Mouse (Mus musculus) embryo, embryonic 10.5 days (tissue): ENCODE data around the gene Cntf.

Source experiments
- DNase-seq: peaks from one replicate; pipeline ENCODE4 v3.0.0-alpha.2; 2015; ENCODE audit warnings: low spot score

Gene Cntf

DNA sequence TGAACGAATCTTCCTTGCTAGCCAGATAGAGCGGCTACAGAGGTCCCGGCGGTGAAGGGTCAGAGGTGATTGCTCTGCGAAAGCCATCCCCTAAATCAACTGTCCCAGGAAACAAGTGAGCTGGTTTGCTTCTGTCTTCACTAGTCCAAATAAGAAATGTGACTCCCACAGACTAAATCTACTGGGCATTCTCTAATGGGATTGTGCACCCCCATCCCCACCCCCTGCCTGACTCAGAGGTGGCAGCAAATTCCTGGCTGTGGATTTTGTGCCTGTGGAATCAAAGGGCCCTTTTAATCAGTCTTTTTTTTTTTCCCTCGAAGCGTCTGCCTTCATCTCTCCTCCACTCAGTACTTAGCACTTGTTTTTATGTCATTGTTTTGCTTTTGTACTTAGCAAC lies at the start of gene Cntf:
Gene Cntf, minus strand, starts transcription at position 325 of the 400 bp plus-strand sequence.
- peak; percentile 24 for DNase-seq

DNA sequence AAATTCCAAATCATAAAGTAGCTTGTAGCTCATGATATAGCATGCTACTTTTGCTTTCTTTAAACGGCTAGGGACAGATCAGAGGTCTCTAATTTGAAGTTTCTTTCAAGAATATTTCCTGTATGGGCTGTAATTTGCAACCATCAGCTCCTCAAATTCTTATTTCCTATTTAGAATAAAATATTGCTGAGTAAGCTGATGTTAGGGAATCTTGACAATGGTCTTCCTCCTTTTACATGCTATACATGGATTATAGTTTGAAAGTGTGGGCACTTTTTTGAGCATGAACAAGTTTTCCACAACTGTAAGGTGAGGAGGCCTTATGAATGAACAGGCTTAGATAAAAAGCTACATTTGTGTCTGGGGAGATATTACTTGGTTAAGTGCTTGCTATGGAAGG lies 48.5 kb upstream of the Cntf start:
- no peak for DNase-seq

DNA sequence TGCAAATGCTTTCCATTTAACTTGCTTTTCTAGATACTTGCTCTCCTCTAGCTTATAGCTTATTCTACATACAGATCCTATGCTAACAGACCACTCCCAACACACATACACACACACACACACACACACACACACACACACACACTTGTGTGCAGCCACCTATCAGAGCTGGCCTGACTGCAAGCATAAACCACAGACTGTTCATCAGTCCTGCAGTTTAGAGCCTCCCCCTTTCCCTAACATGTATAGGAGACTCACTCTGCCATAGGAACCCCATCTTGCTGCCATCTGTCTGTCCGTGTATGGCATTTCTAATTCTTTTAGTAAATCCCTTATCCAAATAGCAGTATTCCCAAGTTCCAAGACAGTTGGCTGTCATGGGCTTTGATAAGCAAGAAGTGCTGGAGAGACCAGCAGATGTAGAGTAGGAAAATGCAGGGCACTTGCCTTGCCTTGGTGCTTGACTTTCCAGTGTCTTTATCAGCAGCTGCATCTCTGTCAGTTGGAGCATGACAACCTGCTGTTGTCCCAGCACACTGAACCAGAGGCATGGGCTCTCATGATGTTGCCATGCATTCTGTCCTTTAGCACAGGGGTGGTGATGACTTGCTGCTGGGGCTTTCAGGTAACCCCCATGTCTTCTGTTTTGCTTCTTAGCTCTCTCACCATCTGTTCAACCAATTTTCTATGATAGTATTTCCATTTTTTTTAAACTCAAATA lies 47.4 kb upstream of the Cntf start:
- DNase-seq = no peak

DNA sequence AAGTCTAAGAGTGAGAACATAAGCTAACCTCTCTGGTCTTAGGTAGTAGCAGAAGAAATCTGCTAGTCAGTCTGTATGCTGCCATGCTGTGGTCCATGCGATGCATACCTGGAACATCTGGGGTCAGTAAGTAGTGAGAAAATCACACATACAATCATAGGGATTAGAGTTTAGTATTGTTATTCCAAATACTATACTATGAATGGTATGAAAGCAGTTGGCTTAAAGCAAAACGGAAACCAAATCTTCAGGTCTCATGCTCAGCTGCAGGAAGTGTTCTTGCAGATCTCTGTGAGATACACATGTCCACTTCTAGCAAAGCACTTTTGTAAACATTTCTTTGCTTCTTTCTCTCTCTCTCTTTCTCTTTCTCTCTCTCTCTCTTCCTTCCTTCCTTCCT lies 40.8 kb upstream of the Cntf start:
- DNase-seq = no peak

DNA sequence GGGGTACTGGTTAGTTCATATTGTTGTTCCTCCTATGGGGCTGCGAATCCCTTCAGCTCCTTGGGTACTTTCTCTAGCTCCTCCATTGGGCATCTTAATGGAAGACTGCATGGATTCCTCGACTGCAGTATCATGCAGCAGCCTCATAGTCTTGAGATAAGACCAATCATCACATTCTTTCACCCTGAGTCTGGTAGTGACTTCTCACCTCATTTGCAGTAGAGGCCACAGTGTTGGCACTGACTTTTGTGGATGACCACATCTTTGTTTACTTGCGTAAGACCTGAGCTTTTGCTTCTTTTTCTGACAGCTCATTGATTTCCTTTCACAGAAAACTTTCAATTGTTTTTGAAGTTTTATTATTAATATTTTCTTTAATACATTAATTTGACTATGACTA lies 40.3 kb upstream of the Cntf start:
- no peak for DNase-seq

DNA sequence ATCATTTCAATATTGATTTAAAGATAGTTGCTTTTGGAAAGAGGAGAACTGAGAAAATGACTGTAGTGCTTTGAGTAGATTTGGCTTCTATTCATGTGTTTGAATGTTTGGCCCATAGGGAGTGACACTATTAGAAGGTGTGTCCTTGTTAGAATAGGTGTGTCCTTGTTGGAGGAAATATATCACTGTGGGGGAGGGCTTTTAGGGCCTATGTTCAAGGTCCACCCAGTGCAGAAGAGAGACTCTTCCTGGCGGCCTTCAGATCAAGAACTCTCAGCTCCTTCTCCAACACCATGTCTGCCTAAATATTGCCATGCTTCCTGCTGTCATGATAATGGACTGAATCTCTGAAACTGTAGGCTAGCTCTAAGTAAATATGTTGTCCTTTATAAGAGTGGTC lies 38.8 kb upstream of the Cntf start:
- DNase-seq = no peak

DNA sequence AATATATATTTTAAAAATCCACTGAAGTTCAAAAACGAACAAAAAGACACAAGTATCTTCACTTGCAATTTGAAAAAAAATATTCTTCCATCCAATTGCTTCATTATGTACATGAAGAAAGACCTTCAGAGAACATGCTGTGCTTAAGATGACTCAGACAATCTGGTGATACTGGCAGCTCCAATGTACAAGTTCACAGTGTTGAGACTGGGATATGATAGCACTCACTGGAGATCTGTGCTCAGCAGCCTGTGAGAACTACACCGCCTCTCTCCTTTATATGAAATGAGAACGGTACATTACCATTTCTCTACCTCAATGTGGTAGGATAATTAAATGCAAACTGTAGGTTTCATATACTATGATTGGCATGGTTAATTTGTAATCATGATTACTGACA lies 37.4 kb upstream of the Cntf start:
- no peak for DNase-seq

DNA sequence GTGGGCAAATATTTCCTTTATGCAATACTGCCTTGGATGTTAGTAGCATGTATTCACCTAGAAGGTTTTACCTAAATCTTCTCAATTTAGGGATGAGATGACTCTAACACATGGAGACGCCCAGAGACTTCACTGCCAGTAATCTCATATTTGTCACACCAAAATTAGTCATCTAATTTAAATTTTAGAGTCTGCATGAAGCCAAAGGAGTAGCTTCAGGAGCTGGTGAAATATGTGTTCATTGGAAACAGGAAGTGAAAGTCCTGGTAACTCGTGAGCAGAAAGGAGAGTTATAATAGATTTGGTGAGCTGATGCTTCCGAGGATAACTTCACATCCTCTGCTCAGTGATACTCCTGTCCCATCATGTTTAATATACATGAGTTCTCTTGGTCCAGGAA lies 35.6 kb upstream of the Cntf start:
- DNase-seq = no peak

DNA sequence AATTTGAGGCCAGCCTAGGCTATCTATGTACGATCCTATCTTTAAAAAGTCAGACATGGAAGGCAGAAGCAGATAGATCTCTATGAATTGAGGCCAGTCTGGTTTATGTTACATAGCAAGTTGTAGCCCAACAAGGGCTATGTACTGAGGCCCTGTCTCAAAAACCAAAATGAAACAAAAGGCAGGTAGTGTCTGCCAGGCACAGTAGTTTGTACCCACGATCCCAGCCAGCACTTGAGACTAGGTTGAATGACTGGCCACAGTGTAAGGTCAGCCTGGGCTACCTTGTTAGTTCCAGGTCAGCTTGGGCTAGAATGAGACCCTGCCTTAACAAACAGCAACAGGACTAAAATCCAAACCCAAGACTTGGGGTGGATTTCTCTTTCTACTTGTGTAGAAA lies 35.2 kb upstream of the Cntf start:
- DNase-seq = no peak

DNA sequence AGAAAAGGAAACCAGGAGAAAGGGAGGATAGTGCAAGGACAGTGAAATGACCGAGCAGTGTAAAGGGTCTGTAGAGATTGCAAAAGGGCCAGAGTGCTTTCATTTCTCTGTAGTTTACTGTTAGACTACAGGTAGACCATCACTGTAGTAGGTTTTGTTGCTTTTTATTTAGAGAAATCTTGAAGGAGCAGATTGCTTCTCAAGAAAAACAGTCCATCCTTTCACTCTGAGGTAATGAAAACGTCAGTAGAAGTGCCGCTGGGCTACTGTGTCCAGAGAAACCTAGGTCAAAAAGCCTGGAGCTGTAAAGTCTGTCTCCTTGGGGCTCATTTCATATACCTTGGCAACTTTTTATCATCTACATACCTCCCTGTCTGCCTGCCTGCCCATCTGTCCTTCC lies 33.6 kb upstream of the Cntf start:
- DNase-seq = no peak

DNA sequence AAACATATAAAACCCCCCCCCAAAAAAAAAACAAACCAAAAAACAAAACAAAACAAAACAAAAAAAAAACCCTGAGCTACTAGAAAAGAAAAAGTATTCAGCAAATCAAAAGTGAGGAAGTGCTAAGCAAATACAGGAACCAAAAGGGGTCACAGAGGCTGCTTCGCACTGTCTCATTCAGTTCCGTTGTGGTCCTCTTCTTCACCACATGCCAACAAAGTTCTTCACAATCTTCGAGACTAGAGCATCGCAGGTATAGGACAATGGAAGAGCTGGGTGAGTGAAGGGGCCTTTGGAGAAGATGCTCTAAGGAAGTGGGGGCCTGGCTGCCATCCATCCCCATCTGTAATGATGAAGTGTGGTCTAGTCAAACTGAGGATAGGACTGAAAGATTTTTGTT lies 33.0 kb upstream of the Cntf start:
- DNase-seq = no peak

DNA sequence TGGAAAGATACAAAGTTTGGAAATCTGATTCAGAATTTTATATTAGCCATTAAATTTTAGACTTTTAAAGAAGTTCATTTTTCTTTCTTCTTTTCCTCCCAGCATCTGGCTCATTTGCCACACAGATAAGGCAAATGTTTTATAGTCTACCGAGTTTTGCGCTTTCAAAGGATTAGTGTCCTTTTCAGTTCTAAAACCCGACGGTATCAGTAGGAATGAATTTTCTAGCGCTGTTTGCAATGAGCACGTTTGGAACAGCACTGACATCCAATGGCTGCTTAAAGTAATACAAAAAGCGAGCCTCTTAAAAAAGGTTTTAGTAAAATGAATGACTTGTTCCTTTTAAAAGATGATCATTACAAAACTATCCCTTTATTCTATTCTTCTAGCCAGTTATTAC lies 31.6 kb upstream of the Cntf start:
- peak; percentile 66 for DNase-seq

DNA sequence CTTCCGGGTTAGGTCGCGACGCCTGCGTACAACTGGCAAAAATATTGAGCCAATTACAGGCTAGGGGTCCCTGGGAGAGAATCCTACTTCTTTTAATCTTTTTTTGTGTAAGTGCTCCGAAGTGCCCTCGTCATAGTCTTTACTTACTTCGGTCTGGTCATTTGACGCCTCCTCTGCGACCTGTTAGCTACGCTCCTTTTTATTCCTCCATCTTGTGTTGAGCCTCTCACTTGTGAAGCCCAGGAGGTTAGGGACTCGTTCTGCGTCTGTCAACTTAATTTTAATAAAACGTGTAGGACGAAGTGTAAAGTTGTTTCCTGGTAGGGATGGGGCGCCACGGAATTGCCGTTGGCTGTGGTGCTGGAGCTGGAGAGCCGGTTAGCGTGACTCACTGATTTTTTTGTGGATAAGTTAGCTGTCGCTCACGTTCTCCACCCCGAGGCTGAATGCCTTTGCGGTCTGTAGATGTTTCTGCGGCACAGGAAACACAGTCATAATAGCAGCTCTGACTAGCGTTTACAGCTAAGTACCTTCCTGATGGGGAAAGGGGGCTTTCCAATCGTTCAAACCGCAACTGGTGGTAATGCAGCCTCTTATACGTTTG lies 31.0 kb upstream of the Cntf start:
- DNase-seq = peak; percentile 74

DNA sequence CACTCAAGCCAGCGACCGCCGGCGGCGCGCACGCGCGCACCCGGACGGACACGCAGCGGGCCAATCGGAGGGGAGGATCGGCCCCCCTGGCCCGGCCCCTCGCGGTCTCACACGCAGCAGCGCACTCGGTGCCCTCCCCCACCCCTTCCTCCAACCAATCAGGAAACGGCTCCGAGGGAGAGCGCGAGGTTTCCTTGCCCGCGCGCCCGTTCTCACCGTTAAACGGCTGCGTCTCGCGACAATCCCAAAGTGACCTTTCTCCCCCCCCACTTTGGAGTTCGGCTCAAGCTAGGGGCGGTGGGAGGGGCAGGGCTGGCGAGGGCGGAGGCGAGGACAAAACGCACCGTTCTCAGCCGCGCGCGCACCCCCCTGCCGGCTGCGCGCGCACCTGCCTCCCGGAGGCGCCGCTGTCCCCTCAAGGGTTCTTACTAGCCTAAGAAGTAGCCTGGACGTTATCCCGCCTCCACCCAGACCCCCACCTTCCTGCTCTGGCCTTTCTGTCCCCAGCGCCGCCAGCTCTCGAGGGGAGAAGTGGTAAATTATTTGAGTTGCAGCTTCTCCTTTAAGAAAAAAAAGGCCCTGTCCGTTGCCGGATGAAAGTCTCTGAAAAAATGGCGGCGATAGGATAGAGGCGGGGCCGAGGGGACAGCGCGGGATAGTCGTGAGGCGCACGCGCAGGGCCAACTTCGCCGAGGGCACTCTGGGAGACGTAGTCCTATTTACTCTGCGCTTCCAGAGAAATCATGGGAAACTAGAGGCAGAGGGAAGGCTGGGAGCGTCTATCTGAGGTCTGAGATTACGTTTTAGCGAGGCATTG lies 30.3 kb upstream of the Cntf start, which contains the start of the genes Zfp91 and Lpxn:
Gene Zfp91, minus strand, starts transcription at position 616 of the 817 bp plus-strand sequence.
Gene Lpxn, plus strand, starts transcription at position 683 of the 817 bp plus-strand sequence.
- peak; percentile 98 for DNase-seq

DNA sequence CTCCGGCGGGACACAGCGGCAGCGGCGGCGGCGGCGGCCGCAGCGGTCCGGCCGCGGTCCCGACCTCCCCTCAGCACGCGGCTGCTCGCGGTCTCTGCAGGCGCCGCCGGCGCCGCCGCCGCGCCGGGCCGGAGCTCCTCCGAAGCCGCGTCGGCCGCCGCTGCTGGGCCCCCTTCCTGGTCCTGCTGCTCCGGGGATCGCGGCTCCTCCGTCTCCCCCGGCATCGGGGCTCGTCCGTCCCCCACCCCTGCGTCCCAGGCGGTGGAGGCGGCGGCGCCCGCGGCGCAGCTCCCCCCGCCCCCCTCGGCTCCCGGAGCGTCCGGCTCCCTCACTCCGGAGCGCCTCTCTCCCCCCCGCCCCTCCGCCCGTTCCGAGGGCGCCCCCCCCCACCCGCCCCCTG lies 29.7 kb upstream of the Cntf start:
- no peak for DNase-seq

DNA sequence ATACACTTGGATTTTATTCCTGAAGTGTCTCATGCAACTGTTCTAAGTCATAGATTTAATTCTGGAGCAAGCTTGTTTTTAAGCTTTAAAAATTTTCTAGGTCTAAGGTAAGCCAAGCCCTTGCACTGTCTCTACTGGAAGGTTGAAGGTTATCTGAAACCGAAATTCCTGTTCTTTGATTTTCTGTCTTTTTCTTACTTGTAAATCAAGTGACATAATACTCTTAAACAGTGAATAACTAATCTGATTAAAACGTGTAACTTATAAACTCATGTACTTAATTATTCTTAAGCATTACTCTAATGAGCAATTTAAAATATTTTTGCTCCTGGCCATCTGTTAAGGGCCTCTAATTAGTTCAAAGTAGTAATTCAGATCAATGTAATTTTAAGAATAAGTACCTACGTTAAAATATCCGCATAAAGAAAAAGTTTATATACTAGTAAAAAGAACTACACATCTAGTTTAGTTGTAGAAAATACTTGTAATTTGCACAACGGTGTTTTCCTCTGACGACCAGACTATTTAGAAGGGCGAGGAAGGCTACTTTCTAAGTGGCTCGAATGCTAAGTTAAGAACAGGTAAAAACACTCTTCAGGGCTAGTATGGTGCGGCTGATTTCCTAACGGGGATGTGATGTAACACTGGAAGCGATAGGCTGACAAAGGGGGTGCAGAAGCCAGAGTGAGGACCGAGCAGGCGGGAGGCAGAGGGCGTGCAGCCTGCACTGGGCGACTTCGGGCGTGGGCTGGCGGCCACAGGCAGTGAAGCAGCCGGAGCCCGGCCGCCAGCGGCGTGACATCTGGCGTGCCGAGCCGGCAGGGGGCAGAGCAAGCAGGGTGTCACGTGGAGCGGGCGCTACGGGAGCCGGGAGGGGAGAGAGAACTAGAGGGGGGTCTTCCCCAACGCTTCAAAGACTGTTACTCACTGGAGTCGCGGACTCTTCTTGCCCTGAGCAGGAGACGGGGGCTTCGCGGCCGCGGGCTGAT lies 28.9 kb upstream of the Cntf start:
- peak; percentile 91 for DNase-seq

DNA sequence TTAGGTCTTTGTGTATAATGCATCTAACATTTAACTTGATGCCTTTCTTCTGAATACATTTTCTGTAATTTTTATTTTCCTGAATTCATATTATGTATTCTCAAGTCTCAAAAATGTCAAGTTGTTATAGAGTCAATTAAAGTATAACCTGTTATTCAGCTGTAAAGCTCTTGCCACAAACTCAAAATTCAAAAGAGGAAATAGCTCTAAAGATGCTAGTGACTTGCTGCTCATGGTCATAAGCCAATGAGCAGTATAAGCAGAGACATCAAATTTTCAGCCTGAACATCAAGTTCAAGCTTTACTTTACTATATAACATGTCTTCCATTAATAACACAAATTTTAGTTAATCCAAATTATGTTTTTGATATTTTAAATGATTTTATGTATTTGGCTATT lies 26.9 kb upstream of the Cntf start:
- no peak for DNase-seq

DNA sequence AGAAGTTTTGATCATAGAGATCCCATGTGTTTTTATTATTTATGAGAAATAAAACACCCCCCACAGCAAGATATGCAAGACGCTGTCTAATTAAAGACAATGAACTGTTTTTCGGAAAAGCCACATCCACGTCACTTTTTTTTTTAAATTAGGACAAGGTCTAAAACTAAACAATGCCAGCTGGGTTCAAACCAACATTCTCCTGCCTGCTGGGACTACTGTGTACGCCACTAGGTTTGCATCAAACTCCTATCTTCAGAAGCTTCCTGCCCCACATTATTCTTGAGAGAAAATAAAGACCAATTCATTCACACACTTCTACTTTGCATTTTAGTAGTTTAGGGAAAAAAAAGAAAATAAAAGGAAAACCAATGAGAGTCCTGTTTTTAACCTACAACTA lies 22.3 kb upstream of the Cntf start:
- DNase-seq = no peak

DNA sequence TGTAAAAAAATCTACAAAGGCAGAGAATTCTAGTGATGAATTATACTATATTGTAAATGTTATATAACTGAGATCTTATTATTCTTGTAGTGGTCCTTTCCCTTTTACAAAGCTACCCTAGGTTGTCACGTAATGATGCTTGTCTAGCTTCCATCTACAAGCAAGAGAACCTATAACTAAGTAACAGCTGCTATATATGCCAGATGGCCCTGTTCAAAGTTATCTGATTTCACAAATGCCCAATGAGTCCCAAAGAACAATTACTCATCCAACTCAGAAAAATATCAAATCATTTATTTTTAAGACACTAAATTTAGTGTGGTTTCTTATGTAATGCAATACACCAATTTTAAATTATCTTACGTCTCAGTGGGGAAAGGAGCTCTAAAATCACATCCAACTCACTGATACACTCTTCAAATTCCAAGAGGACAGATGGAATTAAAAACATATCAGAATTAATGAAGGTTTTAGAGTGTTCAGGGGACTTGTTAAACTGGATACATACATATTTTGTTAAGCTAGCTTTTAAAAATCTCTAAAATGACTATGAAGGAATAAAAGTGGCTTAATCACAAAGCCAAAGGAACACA lies 21.5 kb upstream of the Cntf start:
- DNase-seq = no peak

DNA sequence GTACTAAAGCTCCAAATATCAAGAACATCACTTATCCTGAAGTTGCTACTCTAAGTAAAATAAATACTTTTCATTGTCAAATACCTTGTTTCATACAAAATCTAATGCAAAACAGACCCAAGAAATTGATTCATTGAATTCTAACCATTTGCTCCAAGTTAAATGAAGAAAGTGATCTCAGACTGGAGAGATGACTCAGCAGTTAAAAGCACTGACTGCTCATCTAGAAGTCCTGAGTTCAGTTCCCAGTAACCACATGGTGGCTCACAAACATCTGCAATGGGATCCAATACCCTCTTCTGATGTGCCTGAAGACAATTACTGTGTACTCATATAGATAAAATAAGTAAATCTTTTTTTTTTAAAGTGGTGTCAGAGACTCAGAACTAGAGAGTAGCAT lies 15.0 kb upstream of the Cntf start:
- DNase-seq = no peak

DNA sequence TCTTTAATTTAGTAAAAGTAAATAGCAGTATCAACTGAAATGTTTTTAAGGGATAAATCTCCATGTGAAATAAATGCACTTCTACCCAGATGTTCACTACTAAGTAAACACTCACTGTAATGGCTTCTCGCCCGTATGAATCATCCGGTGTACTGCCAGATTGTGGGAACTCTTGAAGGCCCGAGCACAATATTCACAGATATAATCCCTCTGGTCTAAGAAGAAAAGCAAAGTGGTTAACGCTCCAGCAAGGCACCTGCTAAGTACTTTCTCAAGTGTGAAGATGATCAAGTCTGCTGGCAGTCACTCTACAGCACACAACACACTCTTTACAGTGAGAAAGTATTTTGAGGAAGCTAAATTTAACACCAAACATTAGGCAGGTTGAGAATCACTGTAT lies 5.5 kb upstream of the Cntf start:
- no peak for DNase-seq
